Mouse (Mus musculus): ENCODE results near the gene Tnik. TPM values are rescaled to one million over a fixed set of nuclear protein-coding genes. Genes with fewer than 3 reads are reported as not detected.

Gene Tnik
- total RNA-seq, 2 experiments from 2014 or later: 14.5 to 26.2 TPM

- peak; percentile 20 for DNase-seq
Measured at GRCm38 (mm10) chr3:28721838-28722237, 458.8 kb downstream of the Tnik start.

GRCm38 (mm10) chr3:28722531-28722930 is 459.5 kb downstream of the Tnik start:
- DNase-seq: no peak

GRCm38 (mm10) chr3:28723534-28723933 is 460.5 kb downstream of the Tnik start:
- no peak for DNase-seq

DNA sequence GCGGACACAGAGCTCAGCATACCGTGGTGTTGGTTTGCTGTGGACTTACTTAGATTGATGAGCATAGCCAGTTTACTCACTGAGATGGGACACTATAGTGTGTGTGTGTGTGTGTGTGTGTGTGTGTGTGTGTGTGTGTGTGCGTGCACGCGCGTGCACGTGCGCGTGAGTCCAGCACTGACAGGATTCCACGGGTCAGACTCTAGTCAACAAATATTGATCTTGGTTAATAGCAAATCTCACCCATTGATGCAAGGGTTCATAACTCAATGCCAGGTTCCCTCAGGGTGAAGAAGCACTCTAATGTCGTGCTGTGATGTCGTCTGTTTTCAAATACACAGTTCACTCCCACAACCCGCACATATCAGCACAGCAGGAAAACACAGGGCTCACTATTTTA is 462.2 kb downstream of the Tnik start:
- DNase-seq: no peak

Small RNA genes lying within 50 kb of the gene (microRNA-seq; reads per million reads assigned to microRNA genes)
- gene Mir466q: not detected
